Mouse (Mus musculus) neural tube, embryonic 13.5 days (tissue): ENCODE data around the gene Ttll6. TPM values are rescaled to one million over a fixed set of nuclear protein-coding genes. Genes with fewer than 3 reads are reported as not detected.
"Not testable (repeated sequence)": the region's sequence is repeated elsewhere in the genome, so short reads cannot be mapped to it uniquely, and the experiment has no call there.

ENCODE experiments used
- ATAC-seq: fragments of 200-750 bp; cut with Nextera tagmentation; 2 replicates; pipeline ENCODE4 v1.8.0; 2017; ENCODE audit warnings: low read depth, mild to moderate bottlenecking, moderate TSS enrichment, moderate library complexity
- H3K27ac ChIP-seq: fragments of 300-500 bp; sonication (generic); replicated peaks from 2 replicates; pipeline ENCODE4 v1.5.1; 2015; ENCODE audit warnings: moderate library complexity, mild to moderate bottlenecking, inconsistent platforms
- H3K27me3 ChIP-seq: fragments of 300-500 bp; sonication (generic); 2 replicates; pipeline ENCODE4 v1.6.1; 2015; ENCODE audit warnings: mild to moderate bottlenecking, inconsistent platforms
- H3K36me3 ChIP-seq: fragments of 300-500 bp; sonication (generic); 2 replicates; pipeline ENCODE4 v1.6.1; 2015; ENCODE audit warnings: mild to moderate bottlenecking, inconsistent platforms
- H3K4me1 ChIP-seq: fragments of 300-500 bp; sonication (generic); replicated peaks from 2 replicates; pipeline ENCODE4 v1.6.1; 2015; ENCODE audit warnings: inconsistent platforms
- H3K4me2 ChIP-seq: fragments of 300-500 bp; sonication (generic); 2 replicates; pipeline ENCODE4 v1.6.1; 2015; ENCODE audit warnings: inconsistent platforms, mild to moderate bottlenecking, moderate library complexity
- H3K4me3 ChIP-seq: fragments of 300-500 bp; sonication (generic); 2 replicates; pipeline ENCODE4 v1.5.1; 2015; ENCODE audit warnings: mild to moderate bottlenecking, inconsistent platforms
- H3K9ac ChIP-seq: fragments of 300-500 bp; sonication (generic); 2 replicates; pipeline ENCODE4 v1.6.1; 2015; ENCODE audit warnings: moderate library complexity, mild to moderate bottlenecking, inconsistent platforms
- H3K9me3 ChIP-seq: fragments of 300-500 bp; sonication (generic); 2 replicates; pipeline ENCODE4 v1.6.1; 2016; ENCODE audit warnings: inconsistent platforms
- WGBS: fragments of 180-500 bp; shearing (Covaris S2); methylation state at CpG from one replicate; pipeline ENCODE4 v1.1.7; 2015; 5-methylcytosine and 5-hydroxymethylcytosine counted together
- polyA plus RNA-seq: library from polyadenylated mRNA; unstranded; fragments of >200 nt; fragmentation: Nextera tagmentation; extraction: Ambion mirVana; gene quantifications from 2 replicates; pipeline ENCODE4 v1.2.1, GENCODE M21; 2015

The Ttll6 gene
- polyA plus RNA-seq, 1 experiment from 2014 or later, result not detected

DNA sequence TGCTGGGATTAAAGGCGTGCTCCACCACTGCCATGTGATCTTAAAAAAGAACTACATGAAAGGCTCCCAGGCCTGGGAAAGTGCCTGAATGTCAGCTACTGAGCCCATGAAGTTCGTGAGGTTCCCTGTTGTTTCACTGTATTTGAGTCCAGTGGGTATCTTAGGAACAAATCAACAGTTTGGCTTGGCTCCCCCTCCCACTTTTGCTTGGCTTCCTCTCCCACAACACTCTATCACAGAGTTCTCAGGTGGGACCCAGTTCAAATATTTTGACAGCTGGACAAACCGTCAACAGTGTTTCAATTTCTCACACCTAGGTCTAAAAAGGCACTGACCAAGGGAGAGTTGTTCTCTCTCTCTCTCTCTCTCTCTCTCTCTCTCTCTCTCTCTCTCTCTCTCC lies 14.2 kb upstream of the Ttll6 start:
- Histone ChIP-seq H3K4me3 (no peak overlapping the region), H3K4me1 (peaks cover 7% of the 10 kb centered on the region)
- WGBS, result 60% methylated on average over 3 of the region's 3 CpGs

DNA sequence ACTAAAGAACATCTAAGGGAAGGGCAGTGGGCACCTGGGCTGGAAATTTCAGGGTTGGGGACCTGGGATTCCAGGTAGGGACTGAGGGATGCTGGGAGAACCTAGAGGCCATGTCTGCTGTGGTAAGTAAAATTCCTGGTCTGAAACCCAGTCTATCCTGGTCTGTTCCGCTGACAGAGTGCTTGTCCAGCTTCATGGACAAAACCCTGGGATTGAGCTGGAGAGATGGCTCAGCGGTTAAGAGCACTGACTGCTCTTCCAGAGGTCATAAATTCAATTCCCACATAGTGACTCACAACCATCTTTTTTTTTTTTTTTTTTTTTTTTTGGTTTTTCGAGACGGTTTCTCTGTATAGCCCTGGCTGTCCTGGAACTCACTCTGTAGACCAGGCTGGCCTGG lies 10.8 kb upstream of the Ttll6 start:
- not testable (repeated sequence) for H3K9me3 ChIP-seq, H3K4me3 ChIP-seq, ATAC-seq, H3K9ac ChIP-seq, H3K27ac ChIP-seq, H3K36me3 ChIP-seq, H3K4me2 ChIP-seq
- WGBS, result 69% methylated on average over 4 of the region's 4 CpGs
- H3K4me1 ChIP-seq, result peaks cover 12% of the 10 kb centered on the region
- peaks cover 55% of the 10 kb centered on the region for H3K27me3 ChIP-seq

More for the DNA sequence above, 14.2 kb upstream of the Ttll6 start:
- ATAC-seq, result no peak
- Histone ChIP-seq H3K27me3 (peaks cover 33% of the 10 kb centered on the region), H3K4me2 (no peak overlapping the region), H3K9me3 (no peaks in the 10 kb centered on the region), H3K9ac (no peak overlapping the region), H3K36me3 (no peaks in the 10 kb centered on the region), H3K27ac (no peak overlapping the region)

DNA sequence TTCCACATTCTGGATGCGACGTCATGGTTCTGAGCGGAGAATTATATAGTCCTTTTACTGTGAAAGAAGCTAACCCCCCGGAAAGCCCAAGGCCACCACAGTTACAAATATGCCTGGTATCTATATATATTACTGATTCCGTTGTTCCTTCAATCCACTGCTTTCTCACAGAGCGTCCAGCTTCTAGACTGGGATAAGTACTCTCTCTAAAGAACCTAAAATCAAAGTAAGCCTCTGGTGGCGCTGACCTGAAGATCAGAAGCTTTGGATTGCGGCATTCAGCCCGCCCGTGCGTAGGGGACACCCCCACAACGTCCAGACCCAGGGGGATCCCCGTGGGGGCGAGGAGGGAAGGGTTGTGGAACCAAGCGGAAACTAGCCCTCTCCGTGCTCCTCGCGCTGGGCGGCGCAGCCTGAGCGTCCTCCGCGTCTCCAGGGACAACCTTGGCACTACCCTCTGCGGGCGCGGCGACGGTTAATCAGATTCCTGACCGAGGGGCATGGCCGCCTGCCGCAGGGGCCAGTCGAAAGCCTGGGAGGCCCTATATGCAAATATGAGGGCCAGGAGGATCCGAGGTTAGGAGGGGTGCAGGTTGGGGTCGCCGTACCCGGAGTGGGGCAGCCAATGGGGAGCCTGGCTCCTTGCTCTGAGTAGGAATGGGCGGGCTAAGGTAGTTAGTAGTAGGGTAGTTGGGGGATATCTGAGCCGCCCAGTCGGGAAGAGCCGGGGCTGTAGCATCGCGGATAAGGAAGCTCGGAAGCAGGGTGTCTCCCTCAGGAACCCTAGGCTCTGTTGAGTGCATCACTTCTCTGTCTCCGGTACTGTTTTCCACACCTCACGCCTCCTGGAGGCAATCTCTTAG lies 9.3 kb upstream of the Ttll6 start:
- Histone ChIP-seq H3K36me3 (no peaks in the 10 kb centered on the region), H3K4me3 (peak overlapping the region; percentile 44), H3K4me1 (peaks cover 12% of the 10 kb centered on the region), H3K27me3 (peaks cover 55% of the 10 kb centered on the region), H3K4me2 (peak overlapping the region; percentile 77), H3K9me3 (no peaks in the 10 kb centered on the region), H3K9ac (peak overlapping the region; percentile 59), H3K27ac (no peak overlapping the region)
- 2% methylated on average over 45 of the region's 45 CpGs for WGBS
- ATAC-seq, result peak; percentile 56

DNA sequence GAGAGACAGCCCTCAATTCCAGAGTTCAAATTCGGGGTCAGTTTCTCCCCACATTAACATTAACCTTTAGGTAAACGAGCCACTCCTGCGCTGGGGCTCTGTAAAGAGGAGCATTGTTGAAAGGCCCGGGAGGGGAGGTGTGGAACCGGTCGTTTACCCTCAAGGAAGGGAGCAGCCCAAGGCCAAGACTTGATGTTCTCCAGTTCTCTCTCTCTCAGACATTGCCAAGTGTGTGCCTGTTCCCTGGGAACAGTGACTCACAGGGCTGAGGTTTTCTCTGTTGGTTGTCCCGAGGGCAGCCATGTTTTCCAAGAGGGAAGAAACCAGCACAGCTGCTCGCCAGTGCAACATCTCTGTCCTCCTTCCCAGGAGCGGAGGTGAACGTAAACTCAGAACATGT lies 3.0 kb upstream of the Ttll6 start:
- ATAC-seq, result no peak
- Histone ChIP-seq H3K9me3 (no peaks in the 10 kb centered on the region), H3K4me1 (peaks cover 11% of the 10 kb centered on the region), H3K9ac (no peak overlapping the region), H3K4me3 (no peak overlapping the region), H3K27ac (no peak overlapping the region), H3K27me3 (peaks cover 23% of the 10 kb centered on the region), H3K36me3 (no peaks in the 10 kb centered on the region), H3K4me2 (no peak overlapping the region)
- 55% methylated on average over 10 of the region's 10 CpGs for WGBS

DNA sequence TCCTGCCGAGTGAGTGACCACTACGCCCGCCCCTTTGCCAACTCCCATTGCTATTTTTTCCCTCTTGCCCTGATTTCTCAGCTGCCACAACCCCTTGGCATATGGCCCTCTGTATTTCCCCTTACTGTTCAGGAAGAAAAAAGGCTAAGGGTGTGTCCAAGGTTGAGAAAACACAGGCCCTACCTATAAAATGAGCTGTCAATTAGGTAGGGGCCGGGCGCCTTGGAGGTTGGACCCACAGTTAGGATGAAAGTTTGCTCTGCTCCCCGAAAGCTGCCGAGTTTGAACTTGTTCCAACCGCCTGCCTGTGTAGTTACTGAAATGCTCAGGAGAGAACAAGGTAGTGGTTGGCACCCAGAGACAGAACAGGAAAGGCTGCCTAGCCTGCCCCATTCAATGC lies 2.3 kb downstream of the Ttll6 start:
- no peak overlapping the region for H3K27ac ChIP-seq
- H3K27me3 ChIP-seq, result peaks cover 12% of the 10 kb centered on the region; the same call in 1 of the 2 replicates
- no peak for ATAC-seq
- no peak overlapping the region for H3K4me2 ChIP-seq
- H3K4me3 ChIP-seq, result no peak overlapping the region
- no peaks in the 10 kb centered on the region for H3K9me3 ChIP-seq
- H3K4me1 ChIP-seq, result peaks cover 14% of the 10 kb centered on the region
- no peaks in the 10 kb centered on the region for H3K36me3 ChIP-seq
- H3K9ac ChIP-seq, result no peak overlapping the region
- WGBS, result 87% methylated on average over 8 of the region's 8 CpGs

DNA sequence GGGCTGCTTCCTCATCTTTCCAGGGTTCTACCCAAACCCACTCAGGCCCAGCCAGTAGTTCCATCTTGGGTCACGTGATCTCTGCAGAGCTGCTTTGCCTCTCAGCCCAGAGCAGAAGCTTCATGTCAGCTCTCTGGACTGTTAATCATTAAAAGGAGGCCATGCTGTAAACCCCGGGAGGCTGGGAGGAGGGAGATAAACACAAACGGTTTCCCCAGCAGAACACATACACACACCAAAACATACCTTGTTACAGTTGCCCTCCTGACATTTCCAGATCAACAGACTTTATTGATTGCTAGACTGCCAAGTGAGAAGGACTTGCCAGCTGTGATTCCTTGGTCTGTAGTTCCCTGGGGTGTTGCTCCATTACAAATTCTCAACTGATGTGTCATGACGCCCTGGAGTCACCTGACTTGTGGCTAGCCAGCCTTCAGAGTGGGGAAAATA lies 7.2 kb downstream of the Ttll6 start:
- no peak overlapping the region for H3K4me3 ChIP-seq
- H3K36me3 ChIP-seq, result no peaks in the 10 kb centered on the region
- WGBS, result 18% methylated on average over 4 of the region's 4 CpGs
- H3K27me3 ChIP-seq, result peaks cover 8% of the 10 kb centered on the region
- ATAC-seq, result no peak
- H3K9ac ChIP-seq, result no peak overlapping the region
- no peaks in the 10 kb centered on the region for H3K9me3 ChIP-seq
- 0 out of 2 replicates have a peak overlapping the region, but pooled peaks have one; percentile 28 for H3K27ac ChIP-seq
- peaks cover 12% of the 10 kb centered on the region for H3K4me1 ChIP-seq
- H3K4me2 ChIP-seq, result no peak overlapping the region

DNA sequence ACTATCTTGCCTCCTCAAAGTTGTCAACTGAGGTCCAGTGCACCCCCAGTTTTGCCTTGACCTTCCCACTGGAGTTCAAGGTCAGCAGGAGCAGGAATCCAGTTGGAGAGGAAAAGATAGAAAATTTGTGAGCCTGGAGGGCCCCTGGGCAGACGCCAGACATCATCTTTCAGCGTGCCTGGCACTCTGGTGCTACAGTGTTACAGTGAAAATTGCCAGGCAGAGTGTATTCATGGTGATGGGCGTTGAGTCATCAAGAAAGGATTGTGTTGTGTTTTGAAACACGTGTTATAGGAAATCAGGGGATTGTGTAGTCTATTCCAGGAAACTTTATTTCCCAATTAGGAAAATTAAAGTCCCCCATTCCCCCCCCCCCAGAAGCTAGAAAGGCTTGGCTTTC lies 10.2 kb downstream of the Ttll6 start:
- Histone ChIP-seq H3K4me2 (no peak overlapping the region), H3K27ac (no peak overlapping the region), H3K36me3 (no peaks in the 10 kb centered on the region), H3K9me3 (no peaks in the 10 kb centered on the region), H3K4me3 (no peak overlapping the region), H3K4me1 (peaks cover 16% of the 10 kb centered on the region), H3K9ac (no peak overlapping the region), H3K27me3 (peaks cover 37% of the 10 kb centered on the region)
- no peak for ATAC-seq
- 63% methylated on average over 4 of the region's 4 CpGs for WGBS

DNA sequence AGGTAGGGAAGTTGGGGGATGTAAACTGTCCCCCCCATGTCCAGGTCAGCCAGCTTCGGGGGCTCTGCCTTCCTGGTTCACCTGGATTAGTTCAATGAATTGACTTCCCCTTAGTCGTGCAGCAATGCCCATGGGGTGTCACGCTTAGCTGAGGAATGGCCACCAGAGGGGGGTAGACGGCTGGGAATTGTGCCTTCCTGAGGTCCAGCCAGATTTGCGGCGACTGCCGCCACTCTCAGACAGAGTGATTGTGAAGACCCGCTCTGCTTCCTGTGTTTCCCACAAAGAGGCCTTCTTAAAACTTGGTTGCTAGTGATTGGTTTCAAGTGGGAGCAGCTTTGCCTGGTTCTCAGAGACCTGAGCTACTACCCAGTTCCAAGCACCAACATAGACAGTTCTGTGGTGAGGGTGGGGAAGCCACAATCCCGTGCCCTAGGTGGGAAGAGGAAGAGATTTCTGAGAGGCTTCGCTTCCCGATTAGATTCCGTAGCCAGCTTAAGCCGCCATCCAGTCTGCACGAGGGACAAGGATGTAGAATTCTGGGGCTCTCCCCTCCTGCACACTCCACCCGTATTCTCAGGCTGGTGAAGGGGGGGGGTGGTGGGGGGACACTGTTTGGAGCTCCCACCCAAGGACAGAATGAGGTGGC lies 12.2 kb downstream of the Ttll6 start:
- no peaks in the 10 kb centered on the region for H3K9me3 ChIP-seq
- ATAC-seq, result peak; percentile 79; the same call in 1 of the 2 replicates
- H3K4me2 ChIP-seq, result peak overlapping the region; percentile 42
- H3K9ac ChIP-seq, result peak overlapping the region; percentile 50; the same call in 1 of the 2 replicates
- H3K27me3 ChIP-seq, result peaks cover 40% of the 10 kb centered on the region
- 2% methylated on average over 15 of the region's 15 CpGs for WGBS
- no peaks in the 10 kb centered on the region for H3K36me3 ChIP-seq
- H3K4me3 ChIP-seq, result peak overlapping the region; percentile 12
- H3K4me1 ChIP-seq, result peaks cover 15% of the 10 kb centered on the region
- no peak overlapping the region for H3K27ac ChIP-seq

DNA sequence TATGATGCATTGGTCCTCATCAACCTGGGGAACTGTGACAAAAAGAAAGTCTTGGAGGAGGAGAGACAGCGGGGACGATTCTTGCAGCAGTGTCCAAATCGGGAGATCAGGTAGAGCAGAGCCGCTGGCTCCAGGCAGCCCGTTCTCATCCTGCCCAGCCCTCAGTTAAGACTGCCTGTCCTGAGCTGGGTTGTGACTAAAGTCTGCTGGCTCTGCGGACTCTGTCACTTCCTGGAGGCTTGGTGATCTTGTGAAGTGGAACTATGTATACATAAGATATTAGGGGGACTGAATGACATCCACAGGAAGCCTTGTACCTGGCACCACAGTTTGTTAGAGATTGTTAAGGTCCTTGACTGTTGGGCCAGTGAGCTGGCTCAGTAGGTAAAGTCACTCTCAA lies 13.9 kb downstream of the Ttll6 start:
- no peak overlapping the region for H3K27ac ChIP-seq
- no peak overlapping the region for H3K4me2 ChIP-seq
- peaks cover 52% of the 10 kb centered on the region for H3K27me3 ChIP-seq
- no peak for ATAC-seq
- H3K4me3 ChIP-seq, result no peak overlapping the region
- H3K36me3 ChIP-seq, result no peaks in the 10 kb centered on the region
- 87% methylated on average over 6 of the region's 6 CpGs for WGBS
- peaks cover 10% of the 10 kb centered on the region for H3K4me1 ChIP-seq
- no peaks in the 10 kb centered on the region for H3K9me3 ChIP-seq
- H3K9ac ChIP-seq, result no peak overlapping the region

DNA sequence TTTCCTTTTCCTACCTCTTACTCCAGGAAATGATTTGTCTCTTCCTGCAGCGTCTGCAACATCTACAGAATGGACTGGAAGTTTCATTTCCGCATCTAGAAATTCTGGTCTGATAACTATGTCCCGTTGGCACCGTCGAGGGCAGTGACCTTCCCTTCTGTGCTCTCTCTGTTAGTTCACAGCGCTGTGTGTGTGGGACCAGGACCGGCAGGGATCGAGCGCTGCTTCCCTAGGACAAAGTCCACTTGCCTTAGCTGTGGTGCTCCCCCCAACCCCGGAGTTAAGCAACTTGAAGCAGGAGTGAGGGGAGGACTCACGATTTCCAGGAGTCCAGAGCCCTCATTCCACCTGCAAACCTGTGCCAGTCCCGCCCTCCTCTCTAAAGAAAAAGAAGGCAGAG lies 31.2 kb downstream of the Ttll6 start:
- no peaks in the 10 kb centered on the region for H3K4me1 ChIP-seq
- H3K9me3 ChIP-seq, result peaks cover 5% of the 10 kb centered on the region; the same call in 1 of the 2 replicates
- H3K4me3 ChIP-seq, result no peak overlapping the region
- H3K9ac ChIP-seq, result no peak overlapping the region
- no peak overlapping the region for H3K4me2 ChIP-seq
- no peak for ATAC-seq
- 55% methylated on average over 12 of the region's 12 CpGs for WGBS
- H3K27ac ChIP-seq, result no peak overlapping the region
- peaks cover 71% of the 10 kb centered on the region for H3K27me3 ChIP-seq
- no peaks in the 10 kb centered on the region for H3K36me3 ChIP-seq

DNA sequence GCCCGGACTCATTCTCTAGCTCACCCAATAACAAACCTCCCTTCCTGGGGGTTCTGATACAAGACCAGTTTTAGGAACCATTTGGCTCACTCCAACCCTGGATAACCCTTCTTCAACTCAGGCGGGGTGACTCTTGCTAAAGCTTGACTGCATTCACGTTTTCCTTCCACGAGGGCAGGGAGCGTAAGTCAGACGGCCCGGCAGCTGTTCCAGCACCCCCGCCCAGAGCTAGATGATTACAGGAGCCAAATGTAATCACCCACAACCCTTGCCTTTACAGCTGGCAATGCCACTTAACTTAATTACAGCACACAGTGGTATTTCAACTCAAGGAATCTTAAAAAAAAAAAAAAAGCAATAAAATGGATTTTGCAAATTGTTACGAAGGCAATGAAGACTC lies 34.5 kb downstream of the Ttll6 start:
- no peaks in the 10 kb centered on the region for H3K36me3 ChIP-seq
- no peak overlapping the region for H3K4me2 ChIP-seq
- WGBS, result 15% methylated on average over 9 of the region's 9 CpGs
- ATAC-seq, result no peak
- no peaks in the 10 kb centered on the region for H3K9me3 ChIP-seq
- H3K27ac ChIP-seq, result no peak overlapping the region
- no peaks in the 10 kb centered on the region for H3K4me1 ChIP-seq
- H3K4me3 ChIP-seq, result no peak overlapping the region
- H3K9ac ChIP-seq, result no peak overlapping the region
- peaks cover 99% of the 10 kb centered on the region for H3K27me3 ChIP-seq

DNA sequence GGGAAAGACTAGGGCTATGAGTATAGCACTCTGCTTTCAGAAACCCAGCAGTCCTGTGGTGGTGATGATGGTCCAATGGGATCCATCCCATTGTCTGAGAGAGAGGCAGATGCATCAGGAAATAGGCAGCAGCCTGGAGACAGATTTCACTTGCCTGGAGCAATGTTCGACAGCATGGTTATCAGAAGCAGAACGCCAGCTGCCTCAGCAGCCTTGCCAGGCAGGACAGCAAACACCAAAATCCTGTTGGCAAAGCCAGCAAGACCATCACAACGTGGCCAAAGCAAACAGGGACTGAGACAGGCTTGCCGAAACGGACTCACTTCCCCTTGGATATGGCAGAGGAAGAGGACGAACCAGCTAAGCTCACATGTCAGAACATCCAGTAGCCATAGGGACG lies 35.4 kb downstream of the Ttll6 start:
- Histone ChIP-seq H3K27ac (no peak overlapping the region), H3K27me3 (peaks cover 100% of the 10 kb centered on the region), H3K9me3 (no peaks in the 10 kb centered on the region), H3K4me2 (no peak overlapping the region), H3K4me3 (no peak overlapping the region), H3K4me1 (no peaks in the 10 kb centered on the region), H3K36me3 (no peaks in the 10 kb centered on the region), H3K9ac (no peak overlapping the region)
- 16% methylated on average over 7 of the region's 7 CpGs for WGBS
- ATAC-seq, result peak; percentile 40; the same call in 1 of the 2 replicates
